Comparison of ENCODE assay signal across 26 mouse cellular contexts in the genomic region with DNA sequence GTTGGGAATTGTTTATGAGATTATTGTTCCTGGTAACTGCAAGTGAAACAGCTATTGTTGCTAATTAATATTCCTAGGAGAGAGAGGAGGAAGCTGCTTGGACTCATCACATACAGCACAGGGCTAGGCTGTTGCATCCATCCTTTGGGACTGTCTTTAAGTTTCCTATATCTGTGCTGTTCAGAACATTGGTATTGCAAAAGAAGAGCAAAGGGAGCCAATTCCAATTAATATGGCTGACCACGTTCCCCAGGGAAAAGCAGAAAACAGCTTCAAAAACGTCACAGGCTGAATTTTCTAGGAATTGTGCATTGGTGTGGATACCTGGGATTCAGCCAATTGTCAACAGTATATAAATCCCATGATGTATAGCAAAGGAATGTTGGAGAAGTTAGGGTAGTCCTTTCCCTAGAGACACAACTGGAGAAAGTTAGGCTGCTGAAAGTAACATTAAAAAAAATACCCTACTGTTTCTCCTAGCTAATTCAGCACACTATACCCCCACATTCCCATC.
DNase-seq lines count a peak whose midpoint lies in the region; ATAC-seq and TF ChIP-seq lines count a peak whose summit lies in the region.
"Had no signal": no experiment of that assay in that cellular context is flagged by ENCODE, and none has a peak within 500 bp of the region (broad histone marks: within the 10 kb centered on the region; RNA-seq: fewer than 3 reads in every experiment).

No protein-coding gene starts in this region.

- H3K36me3 ChIP-seq in kidney, postnatal 0 days (ENCODE audit: insufficient read depth, low read length): no peaks in the 10 kb centered on the region
- H3K36me3 ChIP-seq in lung, postnatal 0 days (ENCODE audit: insufficient read depth, low read length): no peaks in the 10 kb centered on the region
- H3K36me3 ChIP-seq: embryonic facial prominence, embryonic 12.5 days; forebrain, embryonic 12.5 days; forebrain, embryonic 15.5 days; G1E; heart, embryonic 10.5 days; heart, embryonic 13.5 days; hindbrain, embryonic 12.5 days; hindbrain, embryonic 15.5 days had no signal

- ATAC-seq in kidney, postnatal 0 days (replicated peaks; ENCODE audit: low FRiP score, low read depth): no peak
- ATAC-seq in lung, postnatal 0 days: no peak
- ATAC-seq: forebrain, embryonic 15.5 days had no signal

- no peaks in the 10 kb centered on the region for H3K9me3 ChIP-seq in kidney, postnatal 0 days (replicated peaks; ENCODE audit: low read length)
- H3K9me3 ChIP-seq in lung, postnatal 0 days (ENCODE audit: low read length): no peaks in the 10 kb centered on the region
- H3K9me3 ChIP-seq: embryonic facial prominence, embryonic 12.5 days; forebrain, embryonic 12.5 days; forebrain, embryonic 15.5 days; G1E; heart, embryonic 10.5 days; heart, embryonic 13.5 days; hindbrain, embryonic 12.5 days; hindbrain, embryonic 15.5 days had no signal

- WGBS in kidney, postnatal 0 days: 63% methylated on average over 2 of the region's 2 CpGs
- WGBS in lung, postnatal 0 days: 55% methylated on average over 2 of the region's 2 CpGs

- H3K27me3 ChIP-seq in kidney, postnatal 0 days (ENCODE audit: insufficient read depth, low read length): no peaks in the 10 kb centered on the region
- H3K27me3 ChIP-seq in lung, postnatal 0 days (replicated peaks; ENCODE audit: insufficient read depth, low read length): no peaks in the 10 kb centered on the region
- H3K27me3 ChIP-seq: CH12.LX; embryonic facial prominence, embryonic 12.5 days; heart, embryonic 13.5 days; hindbrain, embryonic 12.5 days; hindbrain, embryonic 15.5 days had no signal

- H3K4me1 ChIP-seq in kidney, postnatal 0 days (replicated peaks; ENCODE audit: insufficient read depth, low read length): no peaks in the 10 kb centered on the region
- no peaks in the 10 kb centered on the region for H3K4me1 ChIP-seq in lung, postnatal 0 days (ENCODE audit: insufficient read depth, low read depth, low read length)
- H3K4me1 ChIP-seq: embryonic facial prominence, embryonic 12.5 days; forebrain, embryonic 15.5 days; hindbrain, embryonic 12.5 days; hindbrain, embryonic 15.5 days had no signal

- peak; percentile 53 for DNase-seq in kidney, postnatal 0 days (ENCODE audit: low spot score)
- DNase-seq in kidney, adult 18-20 months: no peak
- peak; percentile 7 for DNase-seq in lung, postnatal 0 days (ENCODE audit: low spot score)
- DNase-seq in lung, postnatal 14 days: no peak
- peak; percentile 94 for DNase-seq in NIH3T3 (ENCODE audit: low read depth)
- no peak for DNase-seq in left cerebral cortex, postnatal 25 days (ENCODE audit: low spot score in 2 of 2)
- no peak for DNase-seq in layer of hippocampus, postnatal 25 days (ENCODE audit: extremely low spot score in 1 of 2, low spot score in 1 of 2)
- DNase-seq: adrenal gland, adult 8-10 months; adrenal gland, postnatal 25 days; cerebellum, adult 11-12 months; cerebellum, adult 8-10 months; cerebellum, postnatal 10 days; cerebellum, postnatal 36 days; embryo, embryonic 11 days; gastrocnemius, postnatal 25 days; heart, adult 2 months had no signal

- intact Hi-C loops in left cerebral cortex, postnatal 25 days (cut with DNase I): no loop called here

- no peak overlapping the region for H3K27ac ChIP-seq in kidney, postnatal 0 days
- no peak overlapping the region for H3K27ac ChIP-seq in lung, postnatal 0 days (ENCODE audit: low read length)
- H3K27ac ChIP-seq: embryonic facial prominence, embryonic 12.5 days; forebrain, embryonic 12.5 days; forebrain, embryonic 15.5 days; heart, adult 2 months; heart, embryonic 10.5 days; hindbrain, embryonic 12.5 days; hindbrain, embryonic 15.5 days had no signal

- no peak for TF ChIP-seq EP300 in lung, postnatal 0 days (IDR thresholded peaks at IDR 0.05)

- no peak overlapping the region for H3K4me3 ChIP-seq in kidney, postnatal 0 days (replicated peaks; ENCODE audit: low read depth, low read length)
- no peak overlapping the region for H3K4me3 ChIP-seq in lung, postnatal 0 days (ENCODE audit: low read depth, low read length)
- H3K4me3 ChIP-seq: embryonic facial prominence, embryonic 12.5 days; erythroblast, embryonic 14.5 days; forebrain, embryonic 12.5 days; forebrain, embryonic 15.5 days; heart, adult 2 months; heart, embryonic 10.5 days; heart, embryonic 13.5 days; hindbrain, embryonic 12.5 days; hindbrain, embryonic 15.5 days had no signal

- no peak for TF ChIP-seq CTCF in kidney, postnatal 0 days (IDR thresholded peaks at IDR 0.05; ENCODE audit: low read depth)
- no peak for TF ChIP-seq CTCF in lung, postnatal 0 days (IDR thresholded peaks at IDR 0.05)

- no peak overlapping the region for H3K9ac ChIP-seq in kidney, postnatal 0 days (ENCODE audit: low read depth, low read length)
- H3K9ac ChIP-seq in lung, postnatal 0 days (replicated peaks; ENCODE audit: low read depth): no peak overlapping the region
- H3K9ac ChIP-seq: embryonic facial prominence, embryonic 12.5 days; forebrain, embryonic 12.5 days; forebrain, embryonic 15.5 days; heart, embryonic 13.5 days; hindbrain, embryonic 12.5 days; hindbrain, embryonic 15.5 days had no signal

- H3K4me2 ChIP-seq in kidney, postnatal 0 days (ENCODE audit: low read length): no peak overlapping the region
- H3K4me2 ChIP-seq in lung, postnatal 0 days (replicated peaks; ENCODE audit: low read depth, low read length): no peak overlapping the region
- H3K4me2 ChIP-seq: embryonic facial prominence, embryonic 12.5 days; forebrain, embryonic 12.5 days; forebrain, embryonic 15.5 days; heart, embryonic 13.5 days; hindbrain, embryonic 12.5 days; hindbrain, embryonic 15.5 days had no signal

Comparison
In these comparisons a context has a peak if more than half of its experiments do, and no peak if none do; other contexts are left out.
1. DNase-seq: peak in kidney, postnatal 0 days (single experiment), lung, postnatal 0 days (single experiment) and NIH3T3 (single experiment); none in kidney, adult 18-20 months (single experiment), lung, postnatal 14 days (single experiment), left cerebral cortex, postnatal 25 days (0 of 2) and layer of hippocampus, postnatal 25 days (0 of 2).